Mouse (Mus musculus): ENCODE results near the gene Slc12a6. TPM values are rescaled to one million over a fixed set of nuclear protein-coding genes. Genes with fewer than 3 reads are reported as not detected.
A peak's percentile ranks its signal among the peaks of the same experiment; 100 is the strongest.

Gene Slc12a6
- total RNA-seq, 2 experiments from 2014 or later, result 34.9 to 37.3 TPM

DNA sequence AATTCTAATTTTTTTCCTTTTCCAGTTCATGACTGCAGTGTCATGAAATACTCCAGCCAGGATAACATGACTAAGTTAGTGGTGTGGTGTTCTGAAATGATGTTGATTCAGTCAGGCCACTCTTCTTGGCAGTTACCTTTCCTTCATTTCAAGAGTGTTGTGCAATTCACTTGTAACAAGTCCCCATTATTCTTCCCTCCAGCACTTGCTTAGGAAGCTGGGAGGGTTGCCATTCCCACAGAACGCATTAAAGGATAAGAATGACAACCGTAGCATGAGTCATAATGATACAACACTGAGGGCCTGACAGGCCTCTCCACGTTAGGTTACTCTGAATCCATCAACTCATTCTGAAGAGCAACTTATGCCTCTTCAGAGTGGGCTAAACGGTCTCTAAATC, 107.5 kb downstream of the Slc12a6 start:
- peak; percentile 4 for DNase-seq (ENCODE audit: low spot score)
- intact Hi-C loops (cut with DNase I), result no loop called here

DNA sequence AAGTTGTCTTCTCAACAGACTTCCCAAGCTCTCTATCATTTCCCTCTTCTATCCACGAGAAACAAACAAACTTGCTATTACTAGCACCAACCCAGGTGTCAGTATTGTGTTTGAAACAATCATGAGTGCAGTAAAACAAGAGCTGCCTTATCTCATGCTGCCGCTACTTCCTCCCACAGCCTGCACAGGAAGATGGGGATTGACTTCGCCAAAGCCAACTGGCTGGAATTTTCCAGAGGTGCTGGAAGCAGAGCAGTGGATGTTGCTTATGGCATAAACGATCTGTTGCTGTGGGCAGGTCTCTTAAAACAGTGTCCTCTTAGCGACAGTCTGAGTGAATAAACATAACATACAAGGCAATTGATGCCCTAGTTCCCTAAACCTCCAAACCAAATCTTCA, 109.0 kb downstream of the Slc12a6 start:
- DNase-seq (ENCODE audit: low spot score), result peak; percentile 15
- intact Hi-C loops (cut with DNase I), result no loop called here

DNA sequence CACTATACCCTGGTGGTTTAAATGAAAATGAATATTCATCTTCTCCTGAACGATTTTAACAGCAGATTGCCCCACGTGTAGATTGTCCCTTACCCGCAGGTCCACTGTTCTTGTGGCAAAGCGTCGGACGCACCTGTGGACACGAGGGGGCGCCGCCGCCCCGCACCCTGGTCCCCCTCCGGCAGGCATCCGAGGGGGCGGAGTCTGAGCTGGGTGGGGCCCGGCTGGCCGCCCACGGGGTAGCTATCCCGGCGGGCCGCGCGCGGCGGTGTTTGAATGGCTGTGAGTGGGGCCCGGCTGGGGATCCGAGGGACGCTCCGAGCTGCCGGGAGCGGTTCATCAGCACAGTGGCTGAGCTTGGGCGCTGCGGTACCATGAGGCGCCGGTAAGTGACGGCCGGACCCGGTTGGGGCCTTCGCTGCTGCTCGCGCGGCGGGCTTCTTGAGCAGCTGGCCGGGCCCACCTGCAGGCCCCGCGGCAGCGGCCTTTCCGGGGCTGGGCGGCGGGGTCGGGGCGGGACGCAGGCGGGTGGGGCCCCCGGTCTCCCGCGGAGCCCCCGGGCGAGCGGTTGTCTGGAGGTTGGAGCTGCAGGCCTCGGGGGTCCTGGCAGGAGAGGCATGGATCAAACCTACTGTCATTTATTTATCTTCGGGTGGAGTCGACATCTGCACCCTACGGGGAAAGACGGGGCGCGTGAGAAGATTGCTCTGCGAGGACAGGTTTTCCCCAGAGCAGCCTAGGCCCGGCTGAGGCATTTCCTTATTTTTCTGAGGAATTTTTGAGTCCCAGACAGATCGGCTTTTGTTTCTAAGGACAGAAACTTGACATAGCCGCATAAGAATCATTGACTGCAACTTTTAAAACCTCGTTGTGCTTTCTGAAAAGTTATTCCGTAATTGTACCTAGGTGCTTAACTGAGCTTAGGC, 113.6 kb downstream of the Slc12a6 start, which contains the start of gene Katnbl1:
Katnbl1 (plus strand) TSS at position 239 of the 926 bp plus-strand sequence.
- intact Hi-C loops (cut with DNase I), result loop anchor here (1.0 to 2.0 kb wide), 2 partner anchors 76 to 103 kb away; partner anchors contain the start of gene Emc7
- DNase-seq (ENCODE audit: low spot score), result peak; percentile 87

DNA sequence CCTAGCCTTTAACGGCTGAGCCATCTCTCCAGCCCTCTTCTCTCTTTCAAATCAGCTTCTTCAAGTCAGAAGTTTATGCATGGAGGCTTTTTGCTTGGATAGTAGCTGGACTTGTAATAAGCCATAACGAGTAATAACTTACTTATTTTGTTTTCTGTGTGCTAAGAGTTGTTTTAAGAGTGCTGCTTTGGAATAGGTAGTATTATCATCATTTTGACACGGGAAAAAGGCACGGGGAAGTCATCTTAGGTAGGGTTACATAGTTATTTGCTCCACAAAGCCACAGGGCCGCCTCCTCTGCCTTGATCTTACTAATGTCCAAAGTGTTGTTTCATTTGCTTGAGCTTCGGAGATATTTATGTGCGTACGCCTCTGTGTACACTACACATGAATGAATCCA, 114.5 kb downstream of the Slc12a6 start:
- no peak for DNase-seq (ENCODE audit: low spot score)
- intact Hi-C loops (cut with DNase I), result no loop called here

DNA sequence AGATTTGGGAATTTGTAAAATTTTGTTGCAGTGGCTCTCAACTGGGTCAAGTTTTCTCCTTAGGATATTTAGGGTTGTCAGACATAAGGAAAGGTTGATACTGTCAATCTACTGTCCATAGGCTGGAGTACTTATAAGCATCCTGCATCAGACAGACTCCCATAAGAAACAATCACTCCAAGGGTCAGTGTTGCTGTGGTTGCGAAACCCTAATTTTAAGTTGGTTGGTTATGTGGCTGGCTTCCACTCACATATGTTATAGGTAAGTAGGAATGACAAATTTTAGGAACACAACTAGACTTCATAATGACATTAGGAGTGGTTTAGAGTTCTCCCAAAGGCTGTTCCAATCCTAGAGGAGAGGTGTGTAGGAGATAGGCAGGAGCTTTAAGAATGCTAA, 115.6 kb downstream of the Slc12a6 start:
- DNase-seq (ENCODE audit: low spot score), result no peak
- intact Hi-C loops (cut with DNase I), result no loop called here

DNA sequence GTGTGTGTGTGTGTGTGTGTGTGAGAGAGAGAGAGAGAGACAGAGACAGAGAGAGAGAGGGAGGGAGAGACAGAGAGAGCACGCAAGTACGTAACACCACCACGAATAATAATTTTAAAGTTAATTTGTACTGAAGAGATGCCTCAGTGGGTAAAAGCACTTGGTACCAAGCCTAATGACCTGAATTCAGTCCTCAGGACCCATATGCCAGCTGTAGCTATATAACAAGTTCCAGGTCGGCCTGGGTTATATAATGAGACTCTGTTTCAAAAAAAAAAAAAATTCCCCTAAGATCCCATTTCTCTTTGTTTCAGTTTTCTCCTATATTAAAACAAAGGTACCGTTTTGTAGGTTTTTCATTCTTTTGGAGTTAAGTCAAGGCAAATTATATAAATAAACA, 125.2 kb downstream of the Slc12a6 start:
- DNase-seq (ENCODE audit: low spot score), result no peak
- intact Hi-C loops (cut with DNase I), result no loop called here

DNA sequence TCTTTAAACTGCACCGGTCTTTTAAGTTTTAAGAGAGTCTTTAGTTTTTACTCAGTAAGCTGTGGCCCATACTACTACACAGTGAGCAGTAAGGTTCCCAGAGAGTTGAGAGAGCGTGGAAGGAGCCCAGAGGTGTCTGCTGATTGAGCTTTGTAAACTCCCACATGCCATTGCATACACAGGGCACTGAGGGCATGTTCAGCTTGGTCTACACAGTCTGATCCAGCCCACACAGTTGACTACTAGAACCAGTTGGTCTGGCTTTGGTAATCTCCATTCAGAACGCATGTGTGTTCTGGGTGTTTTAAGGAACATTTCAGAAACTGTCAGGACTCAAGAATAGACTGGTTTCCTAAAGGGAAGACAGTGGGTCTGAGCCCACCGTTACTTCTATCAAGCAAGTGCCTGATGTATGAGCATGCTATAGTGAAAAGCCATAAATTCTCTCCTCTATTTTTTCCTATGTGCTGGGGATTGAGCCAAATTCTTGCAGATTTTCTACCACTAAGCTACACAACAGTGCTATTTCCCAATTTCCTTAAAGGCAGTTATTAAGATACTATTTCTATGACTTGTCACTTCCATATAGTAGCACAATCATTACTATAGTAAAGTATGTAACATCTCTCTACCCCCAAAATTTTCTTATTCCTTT, 125.8 kb downstream of the Slc12a6 start:
- no peak for DNase-seq (ENCODE audit: low spot score)
- intact Hi-C loops (cut with DNase I), result no loop called here

DNA sequence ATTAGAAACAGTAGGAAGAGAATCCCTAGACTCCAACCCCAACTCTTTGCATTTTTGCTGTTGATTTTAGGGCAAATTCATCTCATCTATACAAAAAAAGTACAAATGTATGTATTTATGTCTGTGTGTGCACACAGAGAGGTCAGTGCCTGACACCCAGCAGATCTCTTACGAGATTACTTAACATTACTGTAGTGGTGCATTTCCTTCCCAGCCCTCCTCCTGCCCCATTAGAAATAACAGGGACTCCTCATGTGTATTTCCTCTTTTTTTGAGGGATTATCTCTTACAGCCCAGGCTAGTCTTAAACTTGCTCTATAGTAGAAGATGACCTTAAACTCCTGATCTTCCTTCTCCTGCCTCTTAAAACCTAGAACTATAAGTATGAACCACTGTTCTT, 127.1 kb downstream of the Slc12a6 start:
- no peak for DNase-seq (ENCODE audit: low spot score)

DNA sequence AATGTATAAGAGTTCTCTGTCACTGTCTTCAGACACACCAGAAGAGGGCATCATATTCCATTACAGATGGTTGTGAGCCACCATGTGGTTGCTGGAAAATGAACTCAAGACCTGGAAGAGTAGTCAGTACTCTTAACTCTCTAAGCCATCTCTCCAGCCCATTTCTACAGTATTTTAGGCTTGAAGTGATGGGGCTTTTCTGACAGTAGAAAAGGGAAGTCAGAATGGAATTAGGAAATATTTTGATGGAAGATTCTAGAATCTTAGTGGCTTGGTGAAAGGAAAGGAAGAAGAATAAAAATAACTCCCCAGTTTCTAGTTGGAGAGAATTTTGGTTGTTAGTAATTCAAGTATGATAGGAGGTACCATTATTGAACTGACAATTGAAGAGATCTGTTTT, 128.3 kb downstream of the Slc12a6 start:
- intact Hi-C loops (cut with DNase I), result no loop called here
- DNase-seq (ENCODE audit: low spot score), result no peak

More for the DNA sequence above, 127.1 kb downstream of the Slc12a6 start:
- intact Hi-C loops (cut with DNase I), result no loop called here

DNA sequence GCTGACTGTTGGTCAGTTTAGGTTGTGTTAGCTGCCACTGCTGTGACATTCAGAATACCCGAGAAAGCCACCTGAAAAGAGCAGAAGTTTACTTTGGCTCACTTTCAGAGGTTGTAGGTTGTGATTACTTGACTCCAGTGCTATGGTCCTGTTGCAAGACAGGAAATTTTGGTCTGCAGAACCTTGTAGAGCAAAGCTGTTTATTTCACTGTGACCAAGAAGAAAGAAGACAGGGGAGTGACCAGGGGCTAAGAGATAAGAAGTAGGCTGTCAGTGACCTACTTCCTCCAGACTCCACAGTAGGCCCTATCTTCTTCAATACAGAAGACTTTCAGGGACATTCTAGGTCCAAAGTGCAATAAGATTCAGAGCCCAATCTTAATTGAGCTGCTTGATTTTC, 131.0 kb downstream of the Slc12a6 start:
- intact Hi-C loops (cut with DNase I), result no loop called here
- no peak for DNase-seq (ENCODE audit: low spot score)

DNA sequence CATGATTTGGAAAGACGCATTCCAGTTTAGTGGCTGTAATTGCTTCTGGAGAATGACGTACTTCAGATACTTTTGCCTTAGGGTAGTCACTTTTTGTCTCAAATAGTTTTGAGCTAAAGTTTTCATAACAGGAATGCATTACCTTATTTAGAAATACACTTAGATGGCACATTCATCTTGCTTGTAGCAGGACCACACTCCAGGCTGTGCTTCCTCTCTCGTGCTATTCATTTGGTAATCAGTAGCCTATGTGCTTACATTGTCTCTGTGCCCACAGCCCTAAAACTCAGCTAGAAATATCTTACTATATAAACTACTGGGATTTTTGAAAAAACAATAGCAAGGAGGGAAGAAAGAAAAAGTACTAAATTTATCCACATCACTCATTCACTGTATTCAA, 141.4 kb downstream of the Slc12a6 start:
- no peak for DNase-seq (ENCODE audit: low spot score)
- intact Hi-C loops (cut with DNase I), result no loop called here

Other genes with a start within 250 kb of the Slc12a6 start
- gene Olfr1311, start 241.4 kb upstream of the Slc12a6 start, total RNA-seq (2021), result not detected
- gene Olfr1312, start 215.6 kb upstream of the Slc12a6 start, total RNA-seq (2021), result not detected
- gene Olfr1313, start 188.0 kb upstream of the Slc12a6 start, total RNA-seq (2021), result not detected
- gene Olfr1314, start 169.0 kb upstream of the Slc12a6 start, total RNA-seq (2021), result not detected
- gene Olfr1315-ps1, start 150.4 kb upstream of the Slc12a6 start, total RNA-seq (2021), result not detected
- not detected for gene Olfr1316, start 130.8 kb upstream of the Slc12a6 start, total RNA-seq (2021)
- gene Olfr1317, start 125.5 kb upstream of the Slc12a6 start, total RNA-seq (2021), result not detected
- not detected for gene Olfr1318, start 111.6 kb upstream of the Slc12a6 start, total RNA-seq (2021)
- gene Lpcat4, start 26.4 kb upstream of the Slc12a6 start, total RNA-seq (2021), result 1 to 10 TPM; 2.6 to 3.3 TPM
- gene Nutm1, start 6.5 kb upstream of the Slc12a6 start, total RNA-seq (2021), result not detected
- 10 to 100 TPM; 62.2 to 64.3 TPM for gene Nop10, start 3.9 kb upstream of the Slc12a6 start, total RNA-seq (2021)
- gene Gm21985, start 489 bp downstream of the Slc12a6 start, total RNA-seq (2021), result under 1 TPM; 0.55 to 0.59 TPM
- gene Emc4, start 102.2 kb downstream of the Slc12a6 start, total RNA-seq (2021), result 10 to 100 TPM; 60.5 to 61.0 TPM
- gene Katnbl1, start 113.4 kb downstream of the Slc12a6 start, total RNA-seq (2021), result 1 to 10 TPM; 4.6 to 4.7 TPM
- 10 to 100 TPM; 15.3 to 15.8 TPM for gene Emc7, start 189.2 kb downstream of the Slc12a6 start, total RNA-seq (2021)
- not detected for gene Chrm5, start 214.9 kb downstream of the Slc12a6 start, total RNA-seq (2021)
- 10 to 100 TPM; 16.3 to 18.3 TPM for gene Aven, start 227.1 kb downstream of the Slc12a6 start, total RNA-seq (2021)